Comparison of ENCODE assay signal across 8 mouse cellular contexts in genomic region chr2:129038937-129039631, GRCm38 (mm10). TPM values are rescaled to one million over a fixed set of nuclear protein-coding genes. Genes with fewer than 3 reads are reported as not detected.
DNase-seq lines count a peak whose midpoint lies in the region; ATAC-seq and TF ChIP-seq lines count a peak whose summit lies in the region.

No protein-coding gene starts in this region.

- H3K27me3 ChIP-seq in forebrain, postnatal 0 days (ENCODE audit: insufficient read depth, low read length), result peaks cover 5% of the 10 kb centered on the region; the same call in 1 of the 2 replicates
- H3K27me3 ChIP-seq in midbrain, embryonic 14.5 days (ENCODE audit: control insufficient read depth, insufficient read depth, low read length), result peaks cover 13% of the 10 kb centered on the region; the same call in 1 of the 2 replicates

- H3K4me1 ChIP-seq in forebrain, postnatal 0 days (ENCODE audit: insufficient read depth), result 0 out of 2 replicates have a peak, but pooled peaks cover 5% of the 10 kb centered on the region
- peaks cover 8% of the 10 kb centered on the region; the same call in 1 of the 2 replicates for H3K4me1 ChIP-seq in midbrain, embryonic 14.5 days (ENCODE audit: control insufficient read depth, insufficient read depth, low read length)

- 3% methylated on average over 62 of the region's 62 CpGs for WGBS in forebrain, postnatal 0 days
- under 1% methylated on average over 62 of the region's 62 CpGs for WGBS in midbrain, embryonic 14.5 days

- TF ChIP-seq CTCF in forebrain, postnatal 0 days (IDR thresholded peaks at IDR 0.05; ENCODE audit: low read depth), result no peak

- peak; percentile 79 for ATAC-seq in forebrain, postnatal 0 days
- peak; percentile 64; the same call in 1 of the 2 replicates for ATAC-seq in midbrain, embryonic 14.5 days (ENCODE audit: low FRiP score, low TSS enrichment)

- no peak overlapping the region for H3K27ac ChIP-seq in forebrain, postnatal 0 days (ENCODE audit: low read depth, low read length)
- H3K27ac ChIP-seq in midbrain, embryonic 14.5 days (replicated peaks; ENCODE audit: low read depth, low read length), result peak overlapping the region; percentile 63; the same call in 1 of the 2 replicates

- peak; percentile 24 for DNase-seq in ovary, postnatal 36 days (ENCODE audit: low spot score)
- DNase-seq in ovary, adult 18-20 months (ENCODE audit: low spot score), result no peak
- DNase-seq in cerebellum, adult 9-11 months, result peak; percentile 64
- peak; percentile 37 for DNase-seq in forebrain, postnatal 0 days
- DNase-seq in kidney, postnatal 14 days, result peak; percentile 5
- peak; percentile 74 for DNase-seq in midbrain, embryonic 14.5 days
- peak; percentile 40 to 51 for DNase-seq in thymus, postnatal 10 days (ENCODE audit: low spot score in 2 of 2)
- no peak for DNase-seq in urinary bladder, postnatal 36 days (ENCODE audit: low spot score in 2 of 2)

- H3K9me3 ChIP-seq in forebrain, postnatal 0 days (ENCODE audit: low read length), result no peaks in the 10 kb centered on the region
- H3K9me3 ChIP-seq in midbrain, embryonic 14.5 days (ENCODE audit: control insufficient read depth, low read length), result no peaks in the 10 kb centered on the region

- H3K4me2 ChIP-seq in forebrain, postnatal 0 days (ENCODE audit: low read depth), result peak overlapping the region; percentile 96
- peak overlapping the region; percentile 85 for H3K4me2 ChIP-seq in midbrain, embryonic 14.5 days (ENCODE audit: low read length)

- peak overlapping the region; percentile 57 for H3K9ac ChIP-seq in forebrain, postnatal 0 days
- peak overlapping the region; percentile 68 for H3K9ac ChIP-seq in midbrain, embryonic 14.5 days (replicated peaks; ENCODE audit: low read length)

- H3K4me3 ChIP-seq in forebrain, postnatal 0 days (ENCODE audit: low read depth, low read length), result peak overlapping the region; percentile 42
- H3K4me3 ChIP-seq in midbrain, embryonic 14.5 days (replicated peaks; ENCODE audit: low read depth, low read length), result peak overlapping the region; percentile 45

- H3K36me3 ChIP-seq in forebrain, postnatal 0 days (ENCODE audit: insufficient read depth), result no peaks in the 10 kb centered on the region
- no peaks in the 10 kb centered on the region for H3K36me3 ChIP-seq in midbrain, embryonic 14.5 days (ENCODE audit: control insufficient read depth, insufficient read depth, low read length)

RNA-seq across cellular contexts. Expression of gene Vinac1, which starts 8.9 kb away (rescaled TPM):
- 0.23 and 1.4 TPM in 2 replicates for total RNA-seq in forebrain, postnatal 0 days (2014; rRNA removed)
- polyA plus RNA-seq in forebrain, postnatal 0 days (2015; fragmentation: Nextera tagmentation; extraction: Ambion mirVana), result 0.16 and 0.24 TPM in 2 replicates
- polyA plus RNA-seq in midbrain, embryonic 14.5 days (2014; fragmentation: Nextera tagmentation; extraction: Ambion mirVana), result 1.1 and 1.2 TPM in 2 replicates

RNA-seq across cellular contexts. Expression of gene Ttl, which starts 26.7 kb away (rescaled TPM):
- total RNA-seq in forebrain, postnatal 0 days (2014; rRNA removed), result 66.0 and 66.2 TPM in 2 replicates
- polyA plus RNA-seq in forebrain, postnatal 0 days (2015; fragmentation: Nextera tagmentation; extraction: Ambion mirVana), result 28.0 and 31.7 TPM in 2 replicates
- 28.5 and 31.1 TPM in 2 replicates for polyA plus RNA-seq in midbrain, embryonic 14.5 days (2014; fragmentation: Nextera tagmentation; extraction: Ambion mirVana)

Comparison
In these comparisons a context has a peak if more than half of its experiments do, and no peak if none do; other contexts are left out.
1. DNase-seq: peak in ovary, postnatal 36 days (single experiment), cerebellum, adult 9-11 months (single experiment), forebrain, postnatal 0 days (single experiment), kidney, postnatal 14 days (single experiment), midbrain, embryonic 14.5 days (single experiment) and thymus, postnatal 10 days (2 of 2); none in ovary, adult 18-20 months (single experiment) and urinary bladder, postnatal 36 days (0 of 2).